Mouse (Mus musculus) kidney, adult 2 months (tissue): ENCODE data around the gene 4930518I15Rik.
A peak's percentile ranks its signal among the peaks of the same experiment; 100 is the strongest.
"Not testable (repeated sequence)": the region's sequence is repeated elsewhere in the genome, so short reads cannot be mapped to it uniquely, and the experiment has no call there.

Source experiments
- CTCF ChIP-seq: fragments of 200-500 bp; conservative IDR thresholded peaks from 2 replicates; pipeline ENCODE4 v1.5.1; 2011; ENCODE audit warnings: low read depth, mild to moderate bottlenecking, control low read depth, low read length, moderate library complexity, mixed read lengths; ENCODE audit not compliant: insufficient read depth, insufficient read length
- POLR2A ChIP-seq: fragments of 200-500 bp; IDR thresholded peaks from one replicate; pipeline ENCODE4 v1.6.1; 2011; ENCODE audit warnings: low read depth, low read length, control low read depth

GRCm38 (mm10) chr2:156853999-156854771 is 3.6 kb downstream of the 4930518I15Rik start:
- peak; percentile 55 for TF ChIP-seq CTCF
- TF ChIP-seq POLR2A = not testable (repeated sequence)
